Mouse (Mus musculus) limb, embryonic 12.5 days (tissue): ENCODE measurements around the gene Luzp2. TPM values are rescaled to one million over a fixed set of nuclear protein-coding genes. Genes with fewer than 3 reads are reported as not detected.
A peak's percentile ranks its signal among the peaks of the same experiment; 100 is the strongest.

Source experiments
- ATAC-seq: fragments of 200-750 bp; cut with Nextera tagmentation; 2 replicates; pipeline ENCODE4 v1.8.0; 2017; ENCODE audit warnings: low read depth, moderate TSS enrichment; ENCODE audit not compliant: insufficient number of reproducible peaks, insufficient read depth, low FRiP score, low TSS enrichment
- H3K27ac ChIP-seq: fragments of 300-500 bp; sonication (generic); 2 replicates; pipeline ENCODE4 v1.5.1; 2016; ENCODE audit warnings: mild to moderate bottlenecking, moderate library complexity
- H3K27me3 ChIP-seq: fragments of 300-500 bp; sonication (generic); 2 replicates; pipeline ENCODE4 v1.6.1; 2016; ENCODE audit warnings: mild to moderate bottlenecking, moderate library complexity
- H3K36me3 ChIP-seq: fragments of 300-500 bp; sonication (generic); 2 replicates; pipeline ENCODE4 v1.6.1; 2016; ENCODE audit warnings: mild to moderate bottlenecking, moderate library complexity
- H3K4me1 ChIP-seq: fragments of 300-500 bp; sonication (generic); replicated peaks from 2 replicates; pipeline ENCODE4 v1.6.1; 2016
- H3K4me2 ChIP-seq: fragments of 300-500 bp; sonication (generic); 2 replicates; pipeline ENCODE4 v1.6.1; 2016; ENCODE audit warnings: mild to moderate bottlenecking, moderate library complexity
- H3K4me3 ChIP-seq: fragments of 300-500 bp; sonication (generic); replicated peaks from 2 replicates; pipeline ENCODE4 v1.5.1; 2016; ENCODE audit warnings: mild to moderate bottlenecking
- H3K9ac ChIP-seq: fragments of 300-500 bp; sonication (generic); replicated peaks from 2 replicates; pipeline ENCODE4 v1.6.1; 2016; ENCODE audit warnings: mild to moderate bottlenecking, moderate library complexity
- H3K9me3 ChIP-seq: fragments of 300-500 bp; sonication (generic); 2 replicates; pipeline ENCODE4 v1.6.1; 2016; ENCODE audit warnings: mild to moderate bottlenecking, moderate library complexity
- WGBS: fragments of 180-500 bp; shearing (Covaris S2); methylation state at CpG from one replicate; pipeline ENCODE4 v1.1.7; 2016; 5-methylcytosine and 5-hydroxymethylcytosine counted together
- polyA plus RNA-seq: library from polyadenylated mRNA; unstranded; fragments of >200 nt; fragmentation: Nextera tagmentation; extraction: Ambion mirVana; gene quantifications from 2 replicates; pipeline ENCODE4 v1.2.1, GENCODE M21; 2016

The Luzp2 gene
- 1.3 TPM in 2 replicates for polyA plus RNA-seq

DNA sequence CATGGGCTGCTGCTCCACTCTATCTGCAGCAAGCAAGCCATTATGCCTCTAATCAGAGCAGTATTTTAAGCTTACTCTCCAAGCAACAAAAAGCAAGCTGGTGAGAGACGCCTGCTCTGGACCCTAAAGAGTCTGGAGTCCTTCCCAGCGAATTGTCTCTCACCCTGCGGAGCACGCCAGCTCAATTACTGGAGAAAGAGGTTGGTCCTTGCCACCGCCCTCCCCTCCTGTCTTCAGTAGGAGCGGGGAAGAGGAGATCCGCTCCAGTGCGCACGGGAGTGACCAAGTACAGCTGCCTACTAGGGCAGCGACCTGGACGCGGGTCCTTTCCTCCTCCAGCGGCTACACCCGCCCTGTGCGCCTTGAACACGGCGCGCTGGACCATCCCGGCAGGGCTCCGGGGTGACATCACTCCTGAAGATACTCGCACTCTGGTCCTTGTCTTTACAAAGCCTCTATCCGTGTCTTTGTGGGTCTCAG is at the start of gene Luzp2:
Luzp2 (plus strand) TSS at position 127 of the 480 bp plus-strand sequence.
- Histone ChIP-seq H3K4me3 (peak within 1 kb of the TSS; percentile 47), H3K27me3 (peaks cover 23% of the 10 kb centered on the region), H3K36me3 (no peaks in the 10 kb centered on the region), H3K9ac (peak within 1 kb of the TSS; percentile 51), H3K4me2 (peak within 1 kb of the TSS; percentile 86), H3K4me1 (peaks cover 3% of the 10 kb centered on the region; the same call in 1 of the 2 replicates), H3K27ac (no peak within 1 kb of the TSS), H3K9me3 (no peaks in the 10 kb centered on the region)
- WGBS, result under 1% methylated on average over 22 of the region's 22 CpGs
- 0 out of 2 replicates have a peak, but pooled peaks have one; percentile 42 for ATAC-seq

DNA sequence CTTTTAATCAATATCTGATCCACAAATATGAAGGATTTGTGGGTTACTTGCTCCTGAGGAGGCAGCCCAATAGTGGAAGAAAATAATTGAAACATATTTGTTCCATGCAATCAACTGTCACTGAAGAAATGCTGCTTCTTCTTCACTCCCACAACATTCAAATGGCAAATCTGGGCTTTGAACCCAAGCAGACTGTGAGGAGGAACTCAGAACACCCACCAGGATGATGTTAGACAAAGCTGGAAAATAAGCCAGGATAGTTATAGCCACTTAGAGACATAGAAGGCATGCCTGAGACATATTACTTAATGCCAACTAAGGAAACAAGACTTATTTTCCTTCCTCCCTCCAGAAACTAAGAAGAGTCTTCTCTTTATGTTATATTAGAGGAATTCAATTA is 47.8 kb upstream of the Luzp2 start:
- no peaks in the 10 kb centered on the region for H3K9me3 ChIP-seq
- no peak overlapping the region for H3K4me2 ChIP-seq
- no peaks in the 10 kb centered on the region for H3K27me3 ChIP-seq
- no peak overlapping the region for H3K4me3 ChIP-seq
- H3K27ac ChIP-seq, result no peak overlapping the region
- H3K4me1 ChIP-seq, result no peaks in the 10 kb centered on the region
- H3K36me3 ChIP-seq, result no peaks in the 10 kb centered on the region
- no peak for ATAC-seq
- no peak overlapping the region for H3K9ac ChIP-seq

DNA sequence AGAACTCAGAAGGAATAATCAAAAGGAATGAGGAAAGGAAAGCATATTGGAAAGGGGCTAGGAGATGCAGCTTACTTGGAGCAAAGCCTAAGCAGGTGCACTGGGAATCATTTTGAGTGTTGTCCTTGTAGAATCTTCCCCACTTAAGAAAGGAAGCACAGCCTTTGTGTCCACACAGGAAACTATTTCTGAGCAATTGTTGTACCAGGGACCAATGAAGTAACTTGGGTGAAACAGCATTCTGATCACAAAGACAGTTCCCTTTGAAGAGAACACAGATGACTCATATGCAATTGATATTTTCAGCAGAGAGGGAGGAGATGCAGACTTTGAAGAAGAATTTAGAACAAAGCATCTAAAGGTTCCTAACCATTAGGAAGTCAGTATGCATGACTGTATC is 16.7 kb upstream of the Luzp2 start:
- Histone ChIP-seq H3K27ac (no peak overlapping the region), H3K9me3 (no peaks in the 10 kb centered on the region), H3K9ac (no peak overlapping the region), H3K27me3 (no peaks in the 10 kb centered on the region), H3K4me3 (no peak overlapping the region), H3K4me1 (no peaks in the 10 kb centered on the region), H3K36me3 (no peaks in the 10 kb centered on the region), H3K4me2 (no peak overlapping the region)
- no peak for ATAC-seq

DNA sequence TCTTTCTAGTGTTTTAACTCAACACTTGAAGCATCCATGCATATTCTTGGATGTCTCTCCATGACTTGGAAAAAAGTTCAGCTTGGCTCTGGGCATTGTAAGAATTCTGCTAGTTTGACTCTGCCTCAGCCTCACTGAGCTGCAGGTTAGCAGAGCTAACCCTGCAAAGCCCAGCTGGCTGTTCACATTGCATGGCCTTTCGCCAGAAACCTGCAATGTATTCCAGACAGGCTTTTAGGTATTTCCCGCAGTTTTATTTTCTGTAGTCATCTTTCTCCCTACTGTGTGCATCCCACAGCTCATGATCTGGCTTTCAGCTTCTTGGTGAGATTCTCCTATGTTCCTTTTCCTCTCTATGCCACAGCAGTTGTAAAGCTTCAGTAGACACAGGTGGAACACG is 6.5 kb upstream of the Luzp2 start:
- H3K36me3 ChIP-seq, result no peaks in the 10 kb centered on the region
- H3K27me3 ChIP-seq, result no peaks in the 10 kb centered on the region
- no peak for ATAC-seq
- H3K9me3 ChIP-seq, result no peaks in the 10 kb centered on the region
- no peak overlapping the region for H3K9ac ChIP-seq
- no peak overlapping the region for H3K4me3 ChIP-seq
- H3K27ac ChIP-seq, result no peak overlapping the region
- no peaks in the 10 kb centered on the region for H3K4me1 ChIP-seq
- whole genome bisulfite sequencing, result 84% methylated on average over 3 of the region's 3 CpGs
- no peak overlapping the region for H3K4me2 ChIP-seq

DNA sequence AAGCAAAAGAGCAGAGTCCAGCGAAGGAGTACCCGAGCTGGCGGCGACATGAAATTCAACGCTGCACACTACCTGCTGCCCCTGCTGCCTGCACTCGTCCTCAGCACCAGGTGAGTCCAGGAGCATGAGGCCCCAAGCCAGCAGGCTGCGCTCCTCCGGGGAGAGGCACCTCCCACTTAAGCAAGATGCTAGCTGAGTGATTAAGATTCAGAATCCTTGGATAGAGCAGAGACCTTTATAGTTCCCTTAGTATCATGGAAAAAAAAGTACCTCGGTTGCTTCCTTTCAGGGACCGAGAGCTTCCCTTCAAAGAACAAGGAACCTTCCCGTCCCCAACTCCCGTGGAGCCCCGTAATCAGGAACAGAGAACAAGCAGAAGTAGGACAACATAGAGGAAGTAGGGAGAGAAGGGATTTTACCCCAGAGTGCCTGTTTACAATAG is 634 bp downstream of the Luzp2 start:
- H3K9ac ChIP-seq, result peak overlapping the region; percentile 51
- WGBS, result 3% methylated on average over 13 of the region's 13 CpGs
- H3K9me3 ChIP-seq, result no peaks in the 10 kb centered on the region

DNA sequence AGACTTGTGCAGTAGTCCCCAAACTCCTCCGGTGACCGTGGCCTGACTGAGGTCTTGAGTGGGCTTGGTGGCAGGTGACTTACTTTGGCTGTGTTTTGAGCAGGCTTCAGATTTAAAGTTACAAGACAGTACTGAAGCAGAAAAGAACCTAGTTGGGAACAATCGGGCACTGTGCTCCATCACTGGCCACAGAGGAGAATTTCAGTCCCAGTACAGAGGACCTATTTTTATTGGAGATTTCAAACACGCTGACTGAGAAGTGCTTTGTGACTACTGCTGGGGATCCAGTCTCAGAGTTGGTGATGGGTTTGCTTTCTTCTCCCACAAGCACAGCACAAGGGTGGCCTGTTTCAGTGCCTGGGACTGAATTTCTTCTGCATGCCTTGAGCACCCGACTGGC is 1.1 kb downstream of the Luzp2 start:
- peak overlapping the region; percentile 47 for H3K4me3 ChIP-seq
- H3K4me2 ChIP-seq, result peak overlapping the region; percentile 86
- H3K9ac ChIP-seq, result no peak overlapping the region
- no peaks in the 10 kb centered on the region for H3K9me3 ChIP-seq
- H3K4me1 ChIP-seq, result peaks cover 3% of the 10 kb centered on the region; the same call in 1 of the 2 replicates
- H3K27me3 ChIP-seq, result peaks cover 23% of the 10 kb centered on the region
- H3K27ac ChIP-seq, result no peak overlapping the region
- no peak for ATAC-seq
- WGBS, result 69% methylated on average over 5 of the region's 5 CpGs
- no peaks in the 10 kb centered on the region for H3K36me3 ChIP-seq

More for the DNA sequence above, 634 bp downstream of the Luzp2 start:
- Histone ChIP-seq H3K27me3 (peaks cover 23% of the 10 kb centered on the region), H3K4me1 (peaks cover 3% of the 10 kb centered on the region; the same call in 1 of the 2 replicates), H3K4me3 (peak overlapping the region; percentile 47), H3K4me2 (peak overlapping the region; percentile 86), H3K36me3 (no peaks in the 10 kb centered on the region), H3K27ac (no peak overlapping the region)
- ATAC-seq, result no peak

DNA sequence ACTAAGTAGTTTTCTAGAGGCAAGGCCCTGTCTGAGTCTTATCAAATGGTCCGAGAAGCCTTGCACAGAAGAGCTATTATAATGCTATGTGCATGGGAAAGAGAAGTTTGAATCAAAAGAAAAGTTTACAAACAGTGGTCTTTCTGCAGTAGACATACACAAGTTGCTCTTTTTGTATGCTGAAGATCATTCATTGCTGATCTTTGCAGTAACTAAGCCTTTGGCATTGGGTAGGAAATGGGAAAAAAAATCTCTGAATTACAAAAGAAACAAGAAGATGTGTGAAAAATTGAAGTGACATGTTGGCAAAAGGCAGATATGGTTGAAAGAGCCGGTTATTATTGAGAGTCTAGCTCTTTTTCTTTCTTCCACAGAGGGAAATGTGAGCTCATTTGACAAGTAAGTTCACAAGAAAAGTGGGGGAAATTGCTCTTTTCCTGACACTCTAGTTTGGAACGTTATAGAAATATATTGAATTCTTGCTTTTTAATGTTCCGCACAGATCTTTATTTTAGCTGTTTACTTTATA is 7.6 kb downstream of the Luzp2 start:
- H3K27ac ChIP-seq, result no peak overlapping the region
- H3K4me2 ChIP-seq, result no peak overlapping the region
- H3K9ac ChIP-seq, result no peak overlapping the region
- H3K27me3 ChIP-seq, result no peaks in the 10 kb centered on the region
- H3K9me3 ChIP-seq, result no peaks in the 10 kb centered on the region
- no peak overlapping the region for H3K4me3 ChIP-seq
- no peak for ATAC-seq
- H3K4me1 ChIP-seq, result no peaks in the 10 kb centered on the region
- WGBS, result 85% methylated on average over 4 of the region's 4 CpGs
- H3K36me3 ChIP-seq, result no peaks in the 10 kb centered on the region

DNA sequence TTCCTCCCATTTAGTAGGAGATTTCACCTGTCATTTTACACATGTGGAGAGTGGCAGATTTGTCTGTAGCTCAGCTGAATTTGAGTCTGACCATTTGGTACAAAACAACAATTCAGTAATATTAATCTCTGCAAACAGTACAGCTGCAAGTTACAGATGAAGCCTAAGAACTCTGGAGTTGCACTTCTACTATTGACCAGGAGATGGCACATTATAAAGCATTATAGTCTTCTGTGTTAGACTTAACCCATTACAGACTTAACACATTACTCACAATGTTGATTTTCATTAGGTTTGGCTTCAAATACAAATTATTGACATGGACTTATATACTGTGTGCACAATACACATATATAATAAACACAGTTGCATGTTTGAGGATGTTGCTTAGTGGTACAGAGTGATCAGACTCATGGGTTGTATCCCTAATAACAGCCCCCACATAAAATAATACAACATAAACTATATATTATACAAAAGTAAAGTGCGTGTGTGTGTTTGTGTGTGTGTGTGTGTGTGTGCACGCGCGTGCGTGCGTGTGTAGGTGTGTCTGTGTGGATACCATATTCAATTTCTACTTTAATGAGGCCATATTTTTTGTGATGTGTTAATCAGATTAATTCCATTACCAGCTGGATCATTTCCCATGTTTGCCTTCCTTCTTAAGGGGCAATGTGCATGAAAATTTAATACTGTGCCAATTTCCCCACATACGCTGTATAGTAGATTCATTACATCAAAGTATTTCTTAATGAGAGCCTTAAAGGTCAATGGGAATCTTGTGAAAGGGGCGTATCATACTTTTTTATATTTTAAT is 10.8 kb downstream of the Luzp2 start:
- 90% methylated on average over 8 of the region's 8 CpGs for WGBS
- H3K36me3 ChIP-seq, result no peaks in the 10 kb centered on the region
- no peak overlapping the region for H3K9ac ChIP-seq
- H3K27me3 ChIP-seq, result no peaks in the 10 kb centered on the region
- H3K4me2 ChIP-seq, result no peak overlapping the region
- no peak for ATAC-seq
- no peaks in the 10 kb centered on the region for H3K4me1 ChIP-seq
- H3K4me3 ChIP-seq, result no peak overlapping the region
- H3K27ac ChIP-seq, result no peak overlapping the region
- H3K9me3 ChIP-seq, result no peaks in the 10 kb centered on the region

DNA sequence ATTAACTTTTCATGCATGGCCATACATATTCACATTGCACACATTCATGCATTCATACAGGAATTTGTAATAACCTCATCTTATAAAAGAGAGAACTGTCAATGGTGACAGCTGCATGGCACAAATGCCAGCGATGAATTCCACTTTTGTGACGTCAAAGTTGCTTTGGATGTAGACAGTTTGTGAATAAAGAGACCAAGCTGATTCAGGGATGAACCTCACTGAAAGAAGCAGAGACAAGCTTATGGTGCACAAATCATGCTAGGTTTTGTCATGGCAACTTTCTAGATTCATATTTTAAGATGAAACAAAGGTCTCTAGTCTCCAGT is 11.4 kb downstream of the Luzp2 start:
- 88% methylated on average over 2 of the region's 2 CpGs for WGBS
- no peak for ATAC-seq
- no peaks in the 10 kb centered on the region for H3K27me3 ChIP-seq
- H3K4me2 ChIP-seq, result no peak overlapping the region
- no peak overlapping the region for H3K4me3 ChIP-seq
- H3K9me3 ChIP-seq, result no peaks in the 10 kb centered on the region
- H3K36me3 ChIP-seq, result no peaks in the 10 kb centered on the region
- H3K4me1 ChIP-seq, result no peaks in the 10 kb centered on the region
- no peak overlapping the region for H3K27ac ChIP-seq
- no peak overlapping the region for H3K9ac ChIP-seq

DNA sequence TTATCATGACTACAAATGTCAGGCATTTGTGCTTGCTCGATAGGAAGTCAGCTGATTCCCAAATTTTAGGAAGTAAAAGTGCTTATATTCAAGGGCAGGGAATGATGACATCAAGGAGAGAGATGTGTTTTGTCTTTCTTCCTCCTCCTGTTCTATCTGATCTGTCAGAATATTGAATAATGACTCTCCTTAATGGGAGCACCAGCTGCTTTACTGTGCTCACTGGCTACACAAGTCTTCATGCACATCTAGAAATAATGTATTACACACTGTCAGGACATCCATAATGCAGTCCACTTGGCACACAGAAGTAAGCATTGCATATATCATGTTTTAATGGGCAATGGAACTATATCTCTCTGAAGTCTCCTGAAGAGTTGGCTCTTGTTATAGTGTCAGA is 17.6 kb downstream of the Luzp2 start:
- ATAC-seq, result no peak
- H3K27ac ChIP-seq, result no peak overlapping the region
- H3K4me3 ChIP-seq, result no peak overlapping the region
- H3K36me3 ChIP-seq, result no peaks in the 10 kb centered on the region
- WGBS, result 83% methylated on average over 1 of the region's 1 CpGs
- H3K27me3 ChIP-seq, result no peaks in the 10 kb centered on the region
- no peak overlapping the region for H3K4me2 ChIP-seq
- no peaks in the 10 kb centered on the region for H3K4me1 ChIP-seq
- no peaks in the 10 kb centered on the region for H3K9me3 ChIP-seq
- no peak overlapping the region for H3K9ac ChIP-seq

DNA sequence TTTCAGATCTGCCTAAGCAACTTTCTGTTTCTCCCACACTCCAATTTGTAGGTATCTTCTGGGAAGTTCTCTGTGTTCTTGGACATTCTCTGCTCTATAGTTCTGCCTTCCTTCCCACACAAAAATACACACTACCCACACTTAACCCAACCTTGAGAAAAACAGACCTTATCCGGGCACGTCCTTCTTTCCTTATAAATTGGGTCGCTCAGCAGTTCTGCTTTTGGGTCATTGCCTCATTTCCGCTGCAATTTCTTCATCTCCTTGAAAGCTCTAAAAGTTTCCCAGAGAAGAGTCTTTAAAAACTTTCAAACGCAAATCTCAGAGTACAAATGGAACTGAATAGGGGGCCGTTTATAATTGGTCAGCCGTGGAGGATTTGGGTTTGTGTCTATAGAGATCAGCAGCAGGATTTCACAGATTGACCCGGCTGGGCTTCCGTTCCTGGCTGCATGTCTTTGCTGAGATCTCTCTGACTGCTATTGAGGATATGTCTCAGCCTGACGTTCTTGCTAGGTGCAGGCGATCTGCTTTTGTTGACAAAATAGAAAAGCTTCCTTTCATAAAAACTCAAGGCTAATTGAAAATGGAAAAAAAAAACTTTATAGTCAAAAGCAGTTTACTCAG is 26.0 kb downstream of the Luzp2 start:
- ATAC-seq, result no peak
- H3K27ac ChIP-seq, result no peak overlapping the region
- H3K4me1 ChIP-seq, result no peaks in the 10 kb centered on the region
- no peak overlapping the region for H3K9ac ChIP-seq
- H3K36me3 ChIP-seq, result no peaks in the 10 kb centered on the region
- H3K9me3 ChIP-seq, result no peaks in the 10 kb centered on the region
- H3K4me3 ChIP-seq, result no peak overlapping the region
- no peak overlapping the region for H3K4me2 ChIP-seq
- 84% methylated on average over 11 of the region's 11 CpGs for WGBS
- H3K27me3 ChIP-seq, result no peaks in the 10 kb centered on the region
